Mouse (Mus musculus): ENCODE data around the gene Fgr. TPM values are rescaled to one million over a fixed set of nuclear protein-coding genes. Genes with fewer than 3 reads are reported as not detected.

Fgr gene
- polyA plus RNA-seq, 1 experiment from 2014 or later = 0.15 TPM

DNA sequence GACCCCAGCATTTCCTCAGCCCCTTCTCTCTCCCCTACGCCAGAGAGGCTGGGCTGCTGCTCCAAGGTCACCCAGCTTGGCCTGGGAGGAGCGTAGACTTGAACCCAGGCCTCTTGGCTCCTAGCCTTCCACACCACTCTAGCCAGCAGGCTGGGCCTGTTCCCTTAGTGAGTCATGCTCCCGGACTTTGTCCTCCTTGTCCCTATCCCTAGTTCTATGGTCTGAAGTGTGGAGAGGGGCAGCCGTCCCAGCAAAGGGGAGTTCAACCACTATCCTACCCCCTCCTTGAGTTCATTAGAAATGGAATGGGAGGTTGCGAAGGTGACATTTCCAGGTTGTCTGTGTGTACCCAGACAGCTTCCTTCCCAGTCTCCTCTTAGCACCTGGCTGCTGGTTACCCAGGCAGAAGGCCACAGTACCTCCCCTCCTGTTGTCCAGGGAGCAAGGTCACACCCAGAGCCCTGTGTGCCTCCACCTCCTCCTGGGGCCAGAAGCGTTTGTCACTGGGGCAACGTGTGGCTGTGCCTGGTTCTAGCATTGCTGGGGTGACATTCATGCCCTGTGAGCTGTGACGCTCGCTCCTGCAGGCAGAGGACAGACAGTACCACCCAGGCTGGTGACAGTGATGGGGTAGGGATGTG is 76.4 kb downstream of the Fgr start:
- H3K4me3 ChIP-seq (ENCODE audit: low read depth, low read length) = no peak overlapping the region
- H3K9ac ChIP-seq (ENCODE audit: low read length) = no peak overlapping the region
- H3K27ac ChIP-seq (replicated peaks) = peak overlapping the region; percentile 49
- no peak for TF ChIP-seq EP300 (optimal IDR thresholded peaks at IDR 0.05)
- no peak for TF ChIP-seq CTCF (IDR thresholded peaks at IDR 0.05; ENCODE audit: low read depth)
- WGBS = 61% methylated on average over 9 of the region's 9 CpGs
- 0 out of 2 replicates have a peak, but pooled peaks cover 2% of the 10 kb centered on the region for H3K36me3 ChIP-seq (ENCODE audit: control insufficient read depth, insufficient read depth, low read length)
- no peaks in the 10 kb centered on the region for H3K9me3 ChIP-seq (ENCODE audit: control insufficient read depth, low read length)
- peak; percentile 62 for DNase-seq (ENCODE audit: low spot score)
- H3K4me2 ChIP-seq (replicated peaks; ENCODE audit: low read depth) = no peak overlapping the region
- peaks cover 33% of the 10 kb centered on the region for H3K4me1 ChIP-seq (replicated peaks; ENCODE audit: control insufficient read depth, insufficient read depth)
- H3K27me3 ChIP-seq (ENCODE audit: control insufficient read depth, insufficient read depth, low read length) = no peaks in the 10 kb centered on the region
- peak; percentile 54 for ATAC-seq (ENCODE audit: low FRiP score, low TSS enrichment)

DNA sequence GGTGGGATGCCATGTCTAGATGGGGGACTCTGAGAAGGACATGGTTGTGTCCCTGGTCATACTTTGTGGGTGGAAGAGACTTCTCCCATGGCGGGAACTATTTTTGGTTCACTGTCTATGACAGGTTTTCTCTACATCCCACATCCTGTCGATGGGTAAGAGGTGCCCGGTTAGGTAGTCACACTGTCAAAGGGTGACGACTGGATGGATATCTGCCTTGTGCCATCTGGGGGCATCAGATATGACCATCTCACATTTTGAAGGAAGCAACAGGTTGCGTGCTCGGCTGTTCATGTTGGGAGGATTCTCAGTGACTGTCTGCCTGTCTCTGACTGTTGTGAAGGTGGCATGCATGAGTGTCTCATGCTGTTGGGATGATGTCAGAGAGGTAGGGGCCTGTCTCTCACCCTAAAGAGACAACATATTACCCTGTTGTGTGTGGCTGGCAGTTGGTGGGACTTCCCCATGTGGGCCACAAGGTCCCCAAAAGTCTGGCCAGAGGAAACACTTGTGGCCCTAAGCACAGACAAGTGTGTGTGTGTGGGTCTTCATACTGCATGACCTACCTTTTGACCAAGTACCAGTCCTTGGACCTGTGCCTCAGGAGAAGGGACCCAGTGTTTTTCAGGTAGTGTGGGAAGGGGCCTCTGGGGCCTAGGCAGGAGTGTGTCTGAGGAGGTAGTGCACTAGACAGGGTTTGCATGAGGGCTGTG is 77.1 kb downstream of the Fgr start:
- no peak for ATAC-seq (ENCODE audit: low FRiP score, low TSS enrichment)
- Histone ChIP-seq H3K9ac (ENCODE audit: low read length) (0 out of 2 replicates have a peak overlapping the region, but pooled peaks have one; percentile 9), H3K9me3 (ENCODE audit: control insufficient read depth, low read length) (no peaks in the 10 kb centered on the region), H3K27ac (replicated peaks) (0 out of 2 replicates have a peak overlapping the region, but pooled peaks have one; percentile 53), H3K36me3 (ENCODE audit: control insufficient read depth, insufficient read depth, low read length) (0 out of 2 replicates have a peak, but pooled peaks cover 2% of the 10 kb centered on the region), H3K4me1 (replicated peaks; ENCODE audit: control insufficient read depth, insufficient read depth) (peaks cover 35% of the 10 kb centered on the region), H3K27me3 (ENCODE audit: control insufficient read depth, insufficient read depth, low read length) (no peaks in the 10 kb centered on the region), H3K4me2 (replicated peaks; ENCODE audit: low read depth) (no peak overlapping the region), H3K4me3 (ENCODE audit: low read depth, low read length) (no peak overlapping the region)
- 86% methylated on average over 6 of the region's 6 CpGs for WGBS
- TF ChIP-seq CTCF (IDR thresholded peaks at IDR 0.05; ENCODE audit: low read depth) (no peak), EP300 (optimal IDR thresholded peaks at IDR 0.05) (no peak)
- DNase-seq (ENCODE audit: low spot score) = no peak

DNA sequence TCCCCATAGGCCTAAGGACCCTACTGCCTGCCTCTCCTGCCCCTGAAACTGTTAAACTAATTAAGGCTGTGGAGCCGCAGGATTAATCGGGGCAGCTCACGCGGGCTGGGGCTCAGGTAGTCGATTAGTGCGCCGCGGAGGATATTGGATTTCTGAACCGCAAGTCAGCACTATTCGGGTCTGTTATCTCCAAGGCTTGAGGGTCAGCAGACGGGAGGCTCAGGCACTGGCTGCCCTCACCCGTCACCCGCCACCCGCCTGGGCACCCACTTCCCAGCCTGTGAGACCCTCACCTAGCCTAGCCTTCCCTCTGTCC is 77.6 kb downstream of the Fgr start:
- DNase-seq (ENCODE audit: low spot score) = no peak
- no peak overlapping the region for H3K4me2 ChIP-seq (replicated peaks; ENCODE audit: low read depth)
- WGBS = 66% methylated on average over 14 of the region's 14 CpGs
- H3K4me3 ChIP-seq (ENCODE audit: low read depth, low read length) = no peak overlapping the region
- no peak for ATAC-seq (ENCODE audit: low FRiP score, low TSS enrichment)
- no peaks in the 10 kb centered on the region for H3K9me3 ChIP-seq (ENCODE audit: control insufficient read depth, low read length)
- H3K27me3 ChIP-seq (ENCODE audit: control insufficient read depth, insufficient read depth, low read length) = no peaks in the 10 kb centered on the region
- H3K4me1 ChIP-seq (replicated peaks; ENCODE audit: control insufficient read depth, insufficient read depth) = peaks cover 36% of the 10 kb centered on the region
- H3K27ac ChIP-seq (replicated peaks) = peak overlapping the region; percentile 53
- TF ChIP-seq EP300 (optimal IDR thresholded peaks at IDR 0.05) (no peak), CTCF (IDR thresholded peaks at IDR 0.05; ENCODE audit: low read depth) (no peak)
- 0 out of 2 replicates have a peak overlapping the region, but pooled peaks have one; percentile 9 for H3K9ac ChIP-seq (ENCODE audit: low read length)
- H3K36me3 ChIP-seq (ENCODE audit: control insufficient read depth, insufficient read depth, low read length) = 0 out of 2 replicates have a peak, but pooled peaks cover 2% of the 10 kb centered on the region

Other genes with a start within 250 kb of the Fgr start
- 1.8 and 2.5 TPM in 2 replicates for gene Xkr8, start 241.5 kb upstream of the Fgr start, polyA plus RNA-seq (2015; fragmentation: Nextera tagmentation; extraction: Ambion mirVana)
- 4.6 and 5.2 TPM in 2 replicates for gene Smpdl3b, start 216.8 kb upstream of the Fgr start, polyA plus RNA-seq (2015; fragmentation: Nextera tagmentation; extraction: Ambion mirVana)
- gene Rpa2, start 205.8 kb upstream of the Fgr start, polyA plus RNA-seq (2015; fragmentation: Nextera tagmentation; extraction: Ambion mirVana) = 29.8 and 32.1 TPM in 2 replicates
- gene Themis2, start 177.7 kb upstream of the Fgr start, polyA plus RNA-seq (2015; fragmentation: Nextera tagmentation; extraction: Ambion mirVana) = 0.72 and 0.79 TPM in 2 replicates
- 18.7 and 18.9 TPM in 2 replicates for gene Ppp1r8, start 130.9 kb upstream of the Fgr start, polyA plus RNA-seq (2015; fragmentation: Nextera tagmentation; extraction: Ambion mirVana)
- 56.4 and 56.7 TPM in 2 replicates for gene Stx12, start 89.6 kb upstream of the Fgr start, polyA plus RNA-seq (2015; fragmentation: Nextera tagmentation; extraction: Ambion mirVana)
- gene Fam76a, start 51.5 kb upstream of the Fgr start, polyA plus RNA-seq (2015; fragmentation: Nextera tagmentation; extraction: Ambion mirVana) = 33.3 and 34.3 TPM in 2 replicates
- gene Ahdc1, start 37.2 kb downstream of the Fgr start, polyA plus RNA-seq (2015; fragmentation: Nextera tagmentation; extraction: Ambion mirVana) = 2.8 and 3.2 TPM in 2 replicates
- gene Wasf2, start 156.4 kb downstream of the Fgr start, polyA plus RNA-seq (2015; fragmentation: Nextera tagmentation; extraction: Ambion mirVana) = 71.4 and 84.2 TPM in 2 replicates
- gene Cd164l2, start 238.0 kb downstream of the Fgr start, polyA plus RNA-seq (2015; fragmentation: Nextera tagmentation; extraction: Ambion mirVana) = 5.3 and 6.5 TPM in 2 replicates
- 0.11 and 0.19 TPM in 2 replicates for gene Gpr3, start 238.4 kb downstream of the Fgr start, polyA plus RNA-seq (2015; fragmentation: Nextera tagmentation; extraction: Ambion mirVana)